Mouse (Mus musculus): ENCODE results near the gene Gm45021. TPM values are rescaled to one million over a fixed set of nuclear protein-coding genes. Genes with fewer than 3 reads are reported as not detected.

The Gm45021 gene
- not detected in 2 replicates for polyA plus RNA-seq (2014; fragmentation: Nextera tagmentation; extraction: Ambion mirVana)

DNA sequence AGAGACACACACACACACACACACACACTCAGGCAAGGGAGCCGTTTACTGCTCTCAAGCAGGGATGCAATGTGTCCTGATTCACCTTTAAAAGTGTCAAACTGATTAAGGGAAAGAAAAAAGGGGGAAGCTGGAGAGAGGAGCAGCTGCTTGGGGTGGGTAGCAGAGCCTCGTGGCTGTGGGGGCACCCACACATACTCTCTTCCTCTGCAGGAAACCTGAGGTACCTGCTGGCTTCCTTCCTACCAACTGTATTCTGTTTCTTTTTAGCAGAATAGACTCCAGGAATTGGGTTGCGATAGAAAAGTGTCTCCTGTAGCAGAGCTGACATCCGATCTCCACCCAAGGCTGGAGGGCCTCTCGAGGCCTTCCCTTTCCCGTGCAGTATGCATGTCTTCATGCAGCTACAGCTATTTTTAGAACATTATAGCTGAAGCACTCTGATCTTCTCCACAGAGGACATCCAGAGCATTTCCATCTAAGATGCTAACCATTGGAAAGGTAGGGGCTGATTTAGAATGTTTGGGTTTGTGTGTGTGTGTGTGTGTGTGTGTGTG is at the start of gene Gm45021:
Gene Gm45021, plus strand, starts transcription at position 417 of the 557 bp plus-strand sequence.
- H3K4me1 ChIP-seq (replicated peaks; ENCODE audit: control insufficient read depth, insufficient read depth, low read length): 0 out of 2 replicates have a peak, but pooled peaks cover 3% of the 10 kb centered on the region
- H3K9me3 ChIP-seq (ENCODE audit: control insufficient read depth, low read length): no peaks in the 10 kb centered on the region
- H3K9ac ChIP-seq (ENCODE audit: low read length): no peak within 1 kb of the TSS
- no peak within 1 kb of the TSS for H3K27ac ChIP-seq (ENCODE audit: low read depth, low read length)
- no peak for ATAC-seq (replicated peaks; ENCODE audit: low FRiP score)
- H3K27me3 ChIP-seq (ENCODE audit: control insufficient read depth, insufficient read depth, low read length): no peaks in the 10 kb centered on the region
- no peak for DNase-seq (ENCODE audit: low spot score)
- 82% methylated on average over 6 of the region's 6 CpGs for WGBS
- no peak within 1 kb of the TSS for H3K4me2 ChIP-seq (ENCODE audit: low read depth, low read length, severe bottlenecking)
- no peaks in the 10 kb centered on the region for H3K36me3 ChIP-seq (ENCODE audit: control insufficient read depth, insufficient read depth, low read length)
- no peak within 1 kb of the TSS for H3K4me3 ChIP-seq (ENCODE audit: low read depth, low read length)

- 75% methylated on average over 5 of the region's 5 CpGs for WGBS
These were observed 49.5 kb upstream of the Gm45021 start for GRCm38 (mm10) chr6:48539860-48540259.

DNA sequence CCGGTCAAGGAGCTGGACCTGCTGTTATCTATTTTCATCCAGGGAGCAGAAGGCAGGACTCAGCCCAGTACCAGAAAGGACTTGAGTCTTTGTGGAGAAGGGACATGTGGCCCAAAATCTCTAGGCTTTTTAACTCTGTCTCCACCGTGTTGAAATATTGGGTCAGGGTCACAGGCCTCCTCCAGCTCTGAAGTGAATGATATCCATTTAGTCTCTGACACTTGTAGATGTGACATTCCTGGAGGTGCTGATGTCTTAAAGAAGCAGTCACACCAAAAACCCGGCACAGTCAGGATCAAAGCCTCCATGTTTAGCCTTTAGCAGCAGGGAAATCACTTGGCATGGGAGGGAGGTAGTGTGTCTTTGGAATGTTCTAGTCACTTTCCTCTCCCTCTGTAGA is 48.7 kb upstream of the Gm45021 start:
- H3K27me3 ChIP-seq (ENCODE audit: control insufficient read depth, insufficient read depth, low read length): no peaks in the 10 kb centered on the region
- 85% methylated on average over 3 of the region's 3 CpGs for WGBS
- no peaks in the 10 kb centered on the region for H3K36me3 ChIP-seq (ENCODE audit: control insufficient read depth, insufficient read depth, low read length)

More at GRCm38 (mm10) chr6:48539860-48540259, 49.5 kb upstream of the Gm45021 start:
- H3K9me3 ChIP-seq (ENCODE audit: control insufficient read depth, low read length): no peaks in the 10 kb centered on the region
- H3K4me2 ChIP-seq (ENCODE audit: low read depth, low read length, severe bottlenecking): no peak overlapping the region
- H3K9ac ChIP-seq (ENCODE audit: low read length): no peak overlapping the region
- ATAC-seq (replicated peaks; ENCODE audit: low FRiP score) (no peak), DNase-seq (ENCODE audit: low spot score) (no peak)
- no peak overlapping the region for H3K4me3 ChIP-seq (ENCODE audit: low read depth, low read length)
- no peaks in the 10 kb centered on the region for H3K36me3 ChIP-seq (ENCODE audit: control insufficient read depth, insufficient read depth, low read length)
- H3K27me3 ChIP-seq (ENCODE audit: control insufficient read depth, insufficient read depth, low read length): no peaks in the 10 kb centered on the region
- H3K4me1 ChIP-seq (replicated peaks; ENCODE audit: control insufficient read depth, insufficient read depth, low read length): peaks cover 6% of the 10 kb centered on the region; the same call in 1 of the 2 replicates
- H3K27ac ChIP-seq (ENCODE audit: low read depth, low read length): no peak overlapping the region

GRCm38 (mm10) chr6:48541560-48542450 is 47.6 kb upstream of the Gm45021 start:
- 68% methylated on average over 7 of the region's 7 CpGs for WGBS
- no peak for ATAC-seq (replicated peaks; ENCODE audit: low FRiP score)
- Histone ChIP-seq H3K4me1 (replicated peaks; ENCODE audit: control insufficient read depth, insufficient read depth, low read length) (peaks cover 6% of the 10 kb centered on the region; the same call in 1 of the 2 replicates), H3K4me3 (ENCODE audit: low read depth, low read length) (no peak overlapping the region), H3K27me3 (ENCODE audit: control insufficient read depth, insufficient read depth, low read length) (no peaks in the 10 kb centered on the region), H3K9me3 (ENCODE audit: control insufficient read depth, low read length) (no peaks in the 10 kb centered on the region), H3K4me2 (ENCODE audit: low read depth, low read length, severe bottlenecking) (no peak overlapping the region), H3K9ac (ENCODE audit: low read length) (no peak overlapping the region), H3K27ac (ENCODE audit: low read depth, low read length) (no peak overlapping the region), H3K36me3 (ENCODE audit: control insufficient read depth, insufficient read depth, low read length) (no peaks in the 10 kb centered on the region)
- no peak for DNase-seq (ENCODE audit: low spot score)

More for the DNA sequence above, 48.7 kb upstream of the Gm45021 start:
- Histone ChIP-seq H3K4me3 (ENCODE audit: low read depth, low read length) (no peak overlapping the region), H3K27ac (ENCODE audit: low read depth, low read length) (no peak overlapping the region), H3K9ac (ENCODE audit: low read length) (no peak overlapping the region), H3K4me2 (ENCODE audit: low read depth, low read length, severe bottlenecking) (no peak overlapping the region), H3K9me3 (ENCODE audit: control insufficient read depth, low read length) (no peaks in the 10 kb centered on the region), H3K4me1 (replicated peaks; ENCODE audit: control insufficient read depth, insufficient read depth, low read length) (peaks cover 6% of the 10 kb centered on the region; the same call in 1 of the 2 replicates)
- no peak for DNase-seq (ENCODE audit: low spot score)
- no peak for ATAC-seq (replicated peaks; ENCODE audit: low FRiP score)

GRCm38 (mm10) chr6:48542631-48543030 is 46.8 kb upstream of the Gm45021 start:
- no peaks in the 10 kb centered on the region for H3K36me3 ChIP-seq (ENCODE audit: control insufficient read depth, insufficient read depth, low read length)
- H3K27me3 ChIP-seq (ENCODE audit: control insufficient read depth, insufficient read depth, low read length): no peaks in the 10 kb centered on the region
- ATAC-seq (replicated peaks; ENCODE audit: low FRiP score): no peak
- H3K4me1 ChIP-seq (replicated peaks; ENCODE audit: control insufficient read depth, insufficient read depth, low read length): peaks cover 6% of the 10 kb centered on the region; the same call in 1 of the 2 replicates
- H3K9me3 ChIP-seq (ENCODE audit: control insufficient read depth, low read length): no peaks in the 10 kb centered on the region
- no peak for DNase-seq (ENCODE audit: low spot score)
- H3K9ac ChIP-seq (ENCODE audit: low read length): no peak overlapping the region
- H3K4me3 ChIP-seq (ENCODE audit: low read depth, low read length): no peak overlapping the region
- 84% methylated on average over 3 of the region's 3 CpGs for WGBS
- no peak overlapping the region for H3K27ac ChIP-seq (ENCODE audit: low read depth, low read length)
- H3K4me2 ChIP-seq (ENCODE audit: low read depth, low read length, severe bottlenecking): no peak overlapping the region

DNA sequence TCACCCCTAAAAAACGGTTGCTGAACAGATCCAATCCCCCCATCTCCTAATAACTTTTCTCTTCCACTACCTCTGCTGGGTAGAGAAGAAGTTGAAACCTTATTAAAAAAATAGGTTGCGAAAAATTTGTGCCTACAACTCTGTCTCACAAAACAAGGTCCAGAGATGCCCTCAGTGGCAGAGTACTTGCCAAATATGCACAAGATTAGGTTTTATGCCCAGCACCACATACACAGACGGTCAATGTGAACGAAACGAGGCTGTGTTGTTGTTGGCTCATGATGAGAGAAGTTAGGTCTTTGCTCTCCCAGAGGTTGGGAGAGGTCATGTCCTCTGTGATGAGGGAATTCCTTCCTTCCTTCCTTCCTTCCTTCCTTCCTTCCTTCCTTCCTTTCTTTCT is 44.2 kb upstream of the Gm45021 start:
- no peak for DNase-seq (ENCODE audit: low spot score)
- 83% methylated on average over 5 of the region's 5 CpGs for WGBS

GRCm38 (mm10) chr6:48546271-48546670 is 43.1 kb upstream of the Gm45021 start:
- peak; percentile 57 for DNase-seq (ENCODE audit: low spot score)
- H3K27ac ChIP-seq (ENCODE audit: low read depth, low read length): no peak overlapping the region
- no peaks in the 10 kb centered on the region for H3K4me1 ChIP-seq (replicated peaks; ENCODE audit: control insufficient read depth, insufficient read depth, low read length)
- H3K4me3 ChIP-seq (ENCODE audit: low read depth, low read length): no peak overlapping the region
- WGBS: 61% methylated on average over 1 of the region's 1 CpGs
- H3K27me3 ChIP-seq (ENCODE audit: control insufficient read depth, insufficient read depth, low read length): no peaks in the 10 kb centered on the region
- no peak overlapping the region for H3K9ac ChIP-seq (ENCODE audit: low read length)
- no peak for ATAC-seq (replicated peaks; ENCODE audit: low FRiP score)
- H3K9me3 ChIP-seq (ENCODE audit: control insufficient read depth, low read length): no peaks in the 10 kb centered on the region
- no peak overlapping the region for H3K4me2 ChIP-seq (ENCODE audit: low read depth, low read length, severe bottlenecking)
- no peaks in the 10 kb centered on the region for H3K36me3 ChIP-seq (ENCODE audit: control insufficient read depth, insufficient read depth, low read length)

More for the DNA sequence above, 44.2 kb upstream of the Gm45021 start:
- Histone ChIP-seq H3K9me3 (ENCODE audit: control insufficient read depth, low read length) (no peaks in the 10 kb centered on the region), H3K27me3 (ENCODE audit: control insufficient read depth, insufficient read depth, low read length) (no peaks in the 10 kb centered on the region), H3K9ac (ENCODE audit: low read length) (no peak overlapping the region), H3K36me3 (ENCODE audit: control insufficient read depth, insufficient read depth, low read length) (no peaks in the 10 kb centered on the region), H3K4me1 (replicated peaks; ENCODE audit: control insufficient read depth, insufficient read depth, low read length) (no peaks in the 10 kb centered on the region), H3K27ac (ENCODE audit: low read depth, low read length) (no peak overlapping the region), H3K4me2 (ENCODE audit: low read depth, low read length, severe bottlenecking) (no peak overlapping the region), H3K4me3 (ENCODE audit: low read depth, low read length) (no peak overlapping the region)
- ATAC-seq (replicated peaks; ENCODE audit: low FRiP score): no peak

- H3K4me3 ChIP-seq (ENCODE audit: low read depth, low read length): no peak overlapping the region
- H3K27ac ChIP-seq (ENCODE audit: low read depth, low read length): no peak overlapping the region
- H3K4me2 ChIP-seq (ENCODE audit: low read depth, low read length, severe bottlenecking): no peak overlapping the region
- no peaks in the 10 kb centered on the region for H3K4me1 ChIP-seq (replicated peaks; ENCODE audit: control insufficient read depth, insufficient read depth, low read length)
- no peak for ATAC-seq (replicated peaks; ENCODE audit: low FRiP score)
- no peaks in the 10 kb centered on the region for H3K27me3 ChIP-seq (ENCODE audit: control insufficient read depth, insufficient read depth, low read length)
- H3K9me3 ChIP-seq (ENCODE audit: control insufficient read depth, low read length): no peaks in the 10 kb centered on the region
- H3K36me3 ChIP-seq (ENCODE audit: control insufficient read depth, insufficient read depth, low read length): no peaks in the 10 kb centered on the region
- no peak for DNase-seq (ENCODE audit: low spot score)
- no peak overlapping the region for H3K9ac ChIP-seq (ENCODE audit: low read length)
- 80% methylated on average over 4 of the region's 4 CpGs for WGBS
These were observed 42.6 kb upstream of the Gm45021 start for GRCm38 (mm10) chr6:48546858-48547257.

All from forebrain, embryonic 11.5 days (tissue).